Mouse (Mus musculus) cortical plate, adult 2 months (tissue): ENCODE measurements around the gene Larp4.

Source experiments
- CTCF ChIP-seq: fragments of 200-500 bp; IDR thresholded peaks from 2 replicates; pipeline ENCODE4 v1.5.1; 2011; ENCODE audit warnings: mild to moderate bottlenecking, control low read depth, low read length; ENCODE audit not compliant: insufficient read depth; ENCODE audit errors: extremely low read depth
- POLR2A ChIP-seq: fragments of 200-500 bp; IDR thresholded peaks from 2 replicates; pipeline ENCODE4 v1.6.1; 2011; ENCODE audit warnings: mild to moderate bottlenecking, low read length, control low read depth; ENCODE audit not compliant: insufficient read depth; ENCODE audit errors: extremely low read depth

DNA sequence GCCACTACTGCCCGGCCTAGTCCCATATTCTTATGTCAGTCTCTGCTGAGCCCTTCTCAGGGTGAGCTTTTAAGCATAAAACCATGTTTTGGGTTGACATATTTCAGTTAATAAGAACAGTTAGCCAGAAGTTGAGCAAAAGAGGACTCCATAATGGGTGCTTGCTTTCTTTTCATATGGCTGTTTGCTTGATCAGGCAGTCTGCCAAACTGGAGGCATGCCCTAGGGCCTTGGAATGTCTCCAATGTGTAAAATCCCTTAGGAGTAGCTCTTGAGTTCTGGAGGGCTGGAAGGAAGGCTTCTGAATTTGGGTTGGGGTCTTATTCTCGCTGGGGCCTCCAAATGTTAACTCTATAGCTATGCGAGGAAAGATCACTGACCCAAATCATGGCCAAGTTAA lies 62.7 kb downstream of the Larp4 start:
- TF ChIP-seq CTCF, result no peak
- TF ChIP-seq POLR2A, result no peak
